Mouse (Mus musculus) gastrocnemius, adult 18-20 months (tissue): ENCODE measurements at regions not wholly inside any gene's neighbourhood (a gene's known extent, or its start where the extent isn't known, plus 50 kb on each side); places are given as distances from the start of the nearest gene placed in this dataset.
"Not testable (repeated sequence)": the region's sequence is repeated elsewhere in the genome, so short reads cannot be mapped to it uniquely, and the experiment has no call there.

Experiments used
- DNase-seq: peaks from one replicate; pipeline ENCODE4 v3.0.0; 2021; ENCODE audit warnings: low spot score

DNA sequence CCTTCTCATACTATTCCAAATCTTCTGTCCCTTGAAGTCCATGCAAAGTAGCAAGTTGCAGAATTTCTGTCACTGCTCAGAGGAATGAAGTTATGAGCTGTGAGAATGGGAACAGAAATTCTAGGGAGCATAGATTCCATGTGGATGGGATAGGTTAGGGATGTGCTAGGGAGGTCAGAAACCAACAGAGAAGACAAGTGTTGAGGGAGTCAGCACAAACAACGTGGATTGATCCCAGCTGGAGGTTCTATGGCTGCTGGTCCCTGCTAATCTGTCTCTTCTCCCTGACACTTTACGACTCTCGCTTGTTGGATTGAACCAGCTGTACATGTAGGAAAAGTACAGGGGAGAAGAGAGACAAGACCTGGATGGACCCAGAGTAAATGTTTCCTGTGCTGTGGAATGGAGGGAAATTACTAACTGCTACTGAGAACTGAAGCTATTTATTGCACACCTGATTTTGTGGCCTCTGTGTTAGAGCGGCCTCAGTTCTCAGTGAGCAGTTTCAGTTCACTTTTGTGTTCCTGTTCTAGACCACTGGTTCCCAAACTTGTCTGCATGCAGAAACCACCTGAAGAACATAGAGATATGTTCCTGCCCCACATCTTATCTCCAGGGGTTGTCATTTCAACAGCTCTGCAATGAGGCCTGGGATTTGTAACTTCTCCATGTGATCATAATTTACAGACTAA is 151.0 kb downstream of the Ube2e3 start:
- DNase-seq, result no peak

DNA sequence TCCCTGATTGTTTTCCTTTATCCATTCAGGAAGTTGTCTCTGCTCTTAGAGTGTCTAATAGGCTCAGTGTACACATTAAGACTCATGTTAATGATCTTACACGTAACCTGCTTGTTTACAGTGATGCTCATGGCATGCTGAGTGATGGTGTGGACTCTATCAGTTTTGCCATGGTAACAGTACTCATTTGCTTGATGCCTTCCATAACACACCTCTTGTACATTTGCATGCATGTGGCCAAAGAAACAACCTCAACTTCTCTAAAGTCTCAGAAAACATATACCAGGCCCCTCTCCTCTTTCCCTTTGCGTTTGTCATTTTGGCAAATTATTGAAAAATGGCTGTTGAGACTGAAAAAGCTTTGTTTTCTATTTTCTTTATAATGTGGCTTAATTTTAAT is 155.0 kb downstream of the Ube2e3 start:
- DNase-seq, result no peak

DNA sequence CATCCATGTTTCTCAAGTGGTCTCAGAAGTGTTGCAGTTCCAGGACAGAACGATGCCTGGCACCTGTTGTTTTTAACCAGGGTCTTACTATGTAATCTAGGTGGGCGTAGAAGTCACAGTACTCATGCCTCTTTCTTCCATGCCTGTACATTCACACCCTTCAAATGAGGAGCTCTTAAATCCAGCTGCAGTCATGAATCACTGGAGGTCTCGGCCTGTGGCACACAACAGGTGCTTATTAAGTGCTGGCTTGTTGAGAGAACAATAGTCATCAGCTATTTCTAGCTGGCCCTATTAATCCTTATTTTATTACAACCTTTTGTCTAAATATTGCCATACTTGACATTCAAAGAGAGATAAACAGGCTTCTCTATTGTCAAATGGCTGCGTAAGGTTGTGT is 157.8 kb downstream of the Ube2e3 start:
- no peak for DNase-seq

DNA sequence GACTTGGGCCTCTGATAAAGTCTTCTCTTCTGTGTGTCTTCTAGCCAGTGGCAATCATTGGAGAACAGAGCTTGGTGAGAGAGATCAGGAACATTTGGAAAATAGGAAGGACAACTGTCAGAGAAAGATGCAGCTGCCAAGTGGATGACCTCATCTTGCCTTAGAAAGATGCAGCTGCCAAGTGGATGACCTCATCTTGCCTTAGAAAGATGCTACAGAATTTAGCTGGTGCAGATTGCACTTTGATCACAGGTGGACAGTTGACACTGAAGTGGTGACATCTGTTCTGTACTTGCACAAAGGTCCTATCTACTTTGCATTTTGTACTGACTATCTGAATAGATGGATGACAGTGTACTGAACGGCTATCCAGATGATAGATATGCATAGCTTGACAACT is 163.1 kb downstream of the Ube2e3 start:
- no peak for DNase-seq

DNA sequence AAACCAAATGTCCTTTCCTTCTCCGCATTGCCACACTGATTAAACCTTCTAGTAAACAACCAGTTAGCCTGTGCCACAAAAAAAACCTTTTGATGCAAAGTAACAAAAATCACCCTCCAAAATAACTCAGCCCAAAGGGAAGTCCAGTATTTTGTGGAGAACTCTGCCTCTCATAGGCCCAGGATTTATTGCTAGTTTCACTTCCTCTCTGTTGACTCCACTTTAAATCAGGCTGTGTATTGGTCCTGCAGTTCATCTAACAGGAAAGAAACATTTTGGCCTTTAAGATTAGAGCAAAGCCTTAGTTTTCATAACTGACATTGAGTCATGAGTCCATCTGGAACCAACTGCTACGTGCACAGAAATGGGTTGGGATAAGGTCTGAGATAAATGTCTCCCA is 168.4 kb downstream of the Ube2e3 start:
- no peak for DNase-seq

DNA sequence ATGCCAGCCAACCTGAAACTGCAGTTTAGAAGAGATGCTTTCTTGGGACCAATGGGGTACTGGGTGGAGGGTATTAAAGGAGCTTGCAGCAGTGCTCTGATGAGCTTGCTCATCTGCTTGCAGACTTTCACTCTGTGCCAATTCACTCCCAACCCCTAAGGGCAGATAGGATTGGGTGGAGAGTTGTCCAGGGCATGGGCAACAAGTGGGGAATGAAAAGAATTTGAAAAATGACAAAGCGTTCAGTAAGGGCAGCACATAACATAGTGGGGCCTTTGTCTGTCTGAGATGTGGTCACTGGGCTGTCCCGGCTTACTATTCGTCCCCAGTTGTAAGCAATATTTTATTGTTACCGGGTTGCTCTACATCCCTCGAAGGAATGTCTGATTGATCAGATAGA is 170.7 kb downstream of the Ube2e3 start:
- DNase-seq, result no peak

DNA sequence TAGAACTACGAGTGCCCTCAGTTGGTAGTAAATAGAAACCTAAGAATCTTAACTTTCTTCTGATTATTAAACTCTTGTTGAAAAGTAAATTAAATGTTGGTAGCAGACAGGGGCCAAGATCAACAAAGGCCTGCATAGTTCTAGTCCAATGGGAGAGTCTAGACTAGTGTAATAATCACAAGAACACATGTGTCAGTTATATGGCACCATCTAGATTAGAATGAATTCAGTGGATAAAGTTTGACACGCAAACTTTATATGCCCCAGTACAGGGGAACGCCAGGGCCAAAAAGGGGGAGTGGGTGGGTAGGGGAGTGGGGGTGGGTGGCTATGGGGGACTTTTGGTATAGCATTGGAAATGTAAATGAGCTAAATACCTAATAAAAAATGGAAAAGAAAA is 176.9 kb downstream of the Ube2e3 start:
- not testable (repeated sequence) for DNase-seq

DNA sequence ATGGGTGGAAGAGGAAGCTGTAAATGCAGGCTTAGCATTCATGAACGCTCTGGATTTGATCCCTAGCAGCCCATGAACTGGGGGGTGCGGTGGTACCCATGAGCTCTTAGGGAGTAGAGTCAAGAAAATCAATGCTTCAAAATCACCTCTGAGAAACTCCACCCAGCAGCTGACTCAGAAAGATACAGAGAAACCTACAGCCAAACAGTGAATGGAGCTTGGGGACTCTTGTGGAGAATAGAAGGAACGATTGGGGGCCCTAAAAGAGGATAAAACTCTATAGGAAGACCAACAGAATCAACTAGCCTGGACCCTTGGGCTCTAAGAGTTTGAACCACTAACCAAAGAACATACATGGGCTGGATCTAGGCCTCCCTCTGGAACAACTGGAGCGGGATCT is 177.6 kb downstream of the Ube2e3 start:
- DNase-seq, result no peak

DNA sequence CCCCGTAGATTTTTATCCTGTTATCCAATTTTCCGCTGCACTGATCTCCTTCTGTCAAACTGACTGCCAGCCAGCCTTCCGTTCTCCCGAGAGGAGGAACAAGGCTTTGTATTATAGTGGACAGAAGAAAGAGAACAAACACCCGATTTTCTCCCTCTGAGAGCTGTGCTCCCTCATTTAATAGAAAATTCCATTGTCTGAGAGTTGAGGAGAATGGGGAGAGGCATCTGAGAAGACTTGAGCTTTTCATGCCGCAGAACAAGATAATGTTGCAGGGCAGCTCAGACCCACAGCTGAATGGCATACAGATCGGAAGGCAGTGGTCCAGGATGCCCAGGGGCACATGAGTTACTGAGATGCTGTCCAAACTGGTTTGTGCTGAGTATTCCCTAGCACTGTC is 180.1 kb downstream of the Ube2e3 start:
- DNase-seq, result no peak

DNA sequence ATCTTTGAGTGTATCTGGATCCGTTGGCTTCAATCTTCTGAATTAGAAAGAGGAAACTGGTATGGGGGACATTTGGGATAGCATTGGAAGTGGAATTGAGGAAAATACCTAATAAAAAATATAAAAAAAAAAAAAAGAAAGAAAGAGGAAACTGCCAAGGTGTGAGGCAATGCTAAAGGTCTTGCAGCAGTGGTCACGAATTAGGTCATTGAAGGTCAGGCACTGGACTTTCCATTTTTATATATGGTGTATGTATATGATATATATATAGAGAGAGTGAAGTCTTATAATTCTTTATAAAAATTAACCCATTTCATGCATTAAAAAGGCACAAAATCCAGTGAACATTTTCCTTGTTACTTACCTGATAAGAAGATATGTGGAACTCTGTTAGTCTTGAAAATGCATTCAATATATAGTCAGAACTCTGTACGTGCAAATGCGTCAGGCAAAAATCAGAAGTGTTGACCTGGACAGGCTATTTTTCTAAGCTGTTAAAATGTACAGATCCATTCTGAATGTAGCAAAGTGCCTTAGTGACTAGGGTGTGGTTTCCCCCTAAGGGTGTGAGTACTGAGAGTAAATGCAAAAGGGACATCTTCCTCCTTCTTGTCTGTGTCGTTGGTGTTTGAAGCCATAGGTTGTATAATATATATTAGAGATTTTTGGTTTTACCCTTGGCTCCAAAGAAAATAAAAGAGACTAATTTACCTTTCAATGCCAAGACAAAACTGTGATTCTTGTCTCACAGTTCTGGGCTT is 181.0 kb downstream of the Ube2e3 start:
- no peak for DNase-seq

DNA sequence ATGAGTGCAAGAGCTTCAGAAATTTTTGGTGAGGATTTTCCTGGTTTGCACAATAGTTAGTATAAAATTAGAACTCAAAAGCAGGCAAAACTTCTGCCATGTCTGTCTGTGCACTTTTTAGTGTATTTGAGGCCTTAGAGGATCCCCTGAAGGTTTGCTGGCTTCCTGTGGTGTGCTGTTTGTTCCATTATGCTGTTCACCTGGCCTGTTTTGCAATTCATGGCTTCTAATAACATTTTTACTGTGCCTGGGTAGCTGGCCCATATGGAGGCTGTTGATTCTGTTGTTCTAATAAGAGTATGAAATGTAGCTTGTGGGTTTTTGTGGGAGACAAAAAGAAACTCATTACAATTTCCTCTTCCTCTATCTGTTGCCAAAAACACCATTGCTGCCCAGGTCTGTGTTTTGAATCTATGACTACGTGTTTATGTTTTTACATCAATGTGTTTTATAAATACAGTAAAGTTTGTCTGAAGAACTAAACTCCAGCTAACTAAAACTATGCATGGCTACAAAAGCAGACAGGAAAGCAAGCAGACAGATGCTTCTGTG is 182.6 kb downstream of the Ube2e3 start:
- no peak for DNase-seq

DNA sequence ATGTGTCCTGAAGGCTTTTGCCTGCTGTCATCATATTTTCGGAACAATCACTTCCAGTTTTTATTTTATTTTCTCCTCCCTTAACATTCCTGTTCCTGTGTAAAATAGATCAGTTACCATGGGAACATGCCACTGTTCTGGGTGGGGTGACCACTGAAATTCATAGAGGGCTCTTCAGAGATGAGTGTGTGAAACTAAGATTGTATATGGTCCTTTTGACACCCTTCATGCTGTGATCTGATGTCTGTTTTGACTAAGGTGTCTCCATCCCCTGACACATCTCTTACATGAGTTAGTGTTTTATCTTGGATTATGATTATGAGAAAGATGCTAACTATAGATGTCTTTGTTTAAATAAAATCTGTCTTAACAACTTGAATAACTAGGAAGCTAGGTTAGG is 184.3 kb downstream of the Ube2e3 start:
- DNase-seq, result no peak

DNA sequence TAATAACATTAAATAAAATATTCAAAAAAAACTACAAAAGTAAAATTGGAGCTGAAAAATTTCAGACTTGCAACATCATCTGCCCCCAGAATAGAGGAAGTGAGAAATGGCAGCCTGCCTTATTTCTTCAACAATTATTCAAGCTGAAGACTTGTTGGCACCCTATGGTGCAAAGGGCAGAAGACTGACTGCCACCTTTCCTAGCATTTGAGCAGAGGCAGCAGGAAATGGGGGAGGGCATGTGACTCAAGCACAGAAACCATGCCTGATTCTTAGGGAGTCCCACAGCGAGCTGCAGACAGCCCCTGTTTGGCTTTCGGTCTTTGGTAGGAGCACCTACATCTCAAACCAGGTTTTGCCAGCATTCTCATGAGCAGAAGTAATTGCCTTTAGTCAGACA is 188.2 kb downstream of the Ube2e3 start:
- peak; percentile 14 for DNase-seq

DNA sequence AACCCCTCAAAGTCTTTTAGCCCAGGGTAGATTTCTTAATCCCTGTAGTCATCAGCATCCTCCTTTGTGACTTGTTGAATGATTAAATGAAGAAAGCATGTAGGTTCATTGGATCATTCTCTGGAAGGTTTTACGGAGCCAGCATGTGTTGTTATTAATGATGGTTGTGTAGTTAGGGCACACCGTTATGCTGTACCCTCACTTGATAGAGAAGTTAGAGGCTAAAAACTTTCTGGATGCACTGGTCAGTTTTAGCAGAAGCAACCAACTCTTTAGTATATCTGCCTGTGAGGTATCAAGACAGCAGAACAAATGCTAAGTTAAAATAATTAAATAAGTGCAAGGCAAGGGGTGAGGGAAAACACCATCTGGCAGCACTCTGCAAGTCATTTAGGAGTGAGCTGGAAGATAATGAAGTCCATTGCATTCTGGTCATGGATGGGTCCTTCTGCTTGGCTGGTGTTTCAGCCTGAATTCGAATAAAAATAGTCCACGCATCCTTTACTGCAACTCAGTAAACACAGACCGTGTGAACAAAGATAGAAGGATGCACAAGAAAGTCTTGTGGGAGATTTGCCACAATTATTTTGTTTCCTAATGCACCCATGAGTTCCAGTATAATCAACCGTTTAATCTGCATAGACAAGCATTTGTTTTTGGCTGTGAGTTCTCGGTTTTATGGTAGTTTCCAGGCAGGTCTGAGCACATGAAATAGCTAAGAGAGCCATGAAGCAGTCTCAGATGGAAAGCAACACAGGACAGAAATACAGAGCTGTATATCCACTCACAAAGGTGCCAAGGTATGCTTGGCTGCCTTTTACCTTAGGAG is 191.4 kb downstream of the Ube2e3 start:
- no peak for DNase-seq

DNA sequence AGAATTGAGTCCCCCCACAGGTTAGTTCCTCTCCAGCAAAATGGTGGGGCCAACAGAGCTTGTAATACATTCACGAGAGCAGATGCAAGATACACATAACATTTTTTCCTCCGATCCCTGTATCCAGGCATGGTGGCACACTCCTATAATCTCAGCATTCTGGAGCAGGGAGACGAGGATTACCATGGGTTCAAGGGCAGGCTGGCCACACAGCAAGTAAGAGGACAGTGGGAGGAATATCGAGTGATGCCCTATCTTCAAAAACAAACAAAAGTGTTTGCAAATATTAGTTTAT is 192.0 kb downstream of the Ube2e3 start:
- no peak for DNase-seq

DNA sequence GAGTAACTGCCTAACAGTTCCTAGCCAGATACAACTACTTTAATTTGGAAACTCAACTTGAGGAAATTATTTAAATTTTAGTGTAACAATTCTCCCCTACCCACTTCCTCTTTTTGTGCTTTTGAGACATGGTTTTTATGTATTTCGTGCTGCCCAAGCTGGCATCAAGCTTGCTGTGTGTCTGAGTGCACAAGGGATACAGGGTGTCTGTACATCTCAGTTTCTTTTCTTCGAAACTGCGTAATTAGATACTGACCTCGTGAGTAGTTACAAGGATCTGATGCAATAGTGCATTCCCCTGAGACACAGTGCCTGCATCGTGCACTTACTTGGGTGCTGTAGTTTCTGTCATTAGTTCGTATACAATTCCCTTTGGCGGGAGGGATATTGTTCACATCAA is 192.4 kb downstream of the Ube2e3 start:
- DNase-seq, result no peak

DNA sequence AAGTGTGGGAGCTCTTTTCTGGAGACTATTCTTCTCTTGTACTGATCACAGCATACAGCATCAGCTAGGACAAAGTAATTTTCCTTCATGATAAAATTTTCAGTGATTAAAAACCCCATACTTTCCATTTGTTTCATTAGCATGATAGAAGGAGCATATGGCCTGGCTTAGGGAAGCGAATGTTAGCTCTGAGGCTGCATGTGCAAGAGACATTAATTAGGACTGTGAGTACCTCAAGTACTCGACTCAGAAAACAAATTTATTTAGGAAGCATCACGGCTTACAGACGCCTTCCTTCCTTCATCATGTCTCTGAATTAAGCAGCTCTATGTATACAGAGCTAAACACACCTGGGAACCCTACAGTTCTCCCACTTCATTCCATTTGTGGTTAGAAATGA is 193.6 kb upstream of the Itga4 start:
- no peak for DNase-seq

DNA sequence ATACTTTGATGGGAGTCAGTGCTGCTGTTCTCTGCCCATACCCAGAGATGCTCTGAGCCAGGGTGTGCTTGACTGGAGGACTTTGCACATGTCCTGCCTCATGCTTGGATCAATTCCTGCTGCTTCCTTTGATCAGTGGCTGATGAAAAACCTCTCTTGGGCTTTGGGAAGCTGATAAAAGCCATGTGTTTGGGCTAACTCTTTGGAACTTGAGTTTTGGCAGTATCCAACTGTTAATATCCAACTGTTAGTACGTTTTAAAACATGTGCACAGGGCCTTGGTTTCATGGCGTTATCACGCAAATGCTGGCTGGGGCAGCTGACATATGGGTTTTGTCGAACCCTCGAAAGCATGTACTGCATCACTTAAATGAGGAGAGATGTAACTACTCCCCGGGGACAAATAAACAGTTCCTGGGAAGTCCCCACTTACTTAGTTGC is 193.0 kb upstream of the Itga4 start:
- DNase-seq, result no peak

DNA sequence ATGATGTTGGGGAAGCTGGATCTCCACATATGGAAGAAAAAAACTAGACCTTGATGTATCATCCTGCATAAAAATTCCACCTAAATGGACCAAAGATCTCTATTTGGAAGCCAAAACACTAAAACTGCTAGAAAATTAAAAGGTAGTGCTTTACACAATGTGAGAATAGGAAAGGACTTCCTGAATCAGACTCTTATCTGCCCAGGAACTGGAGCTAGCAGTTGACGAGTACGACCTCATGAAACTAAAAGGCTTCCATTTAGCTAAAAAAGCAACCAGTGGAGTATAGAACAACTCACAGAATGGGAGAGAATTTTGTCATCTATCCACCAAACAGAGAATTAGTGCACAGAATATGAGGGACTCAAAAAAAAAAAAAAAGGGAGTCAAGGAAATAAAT is 191.6 kb upstream of the Itga4 start:
- no peak for DNase-seq

DNA sequence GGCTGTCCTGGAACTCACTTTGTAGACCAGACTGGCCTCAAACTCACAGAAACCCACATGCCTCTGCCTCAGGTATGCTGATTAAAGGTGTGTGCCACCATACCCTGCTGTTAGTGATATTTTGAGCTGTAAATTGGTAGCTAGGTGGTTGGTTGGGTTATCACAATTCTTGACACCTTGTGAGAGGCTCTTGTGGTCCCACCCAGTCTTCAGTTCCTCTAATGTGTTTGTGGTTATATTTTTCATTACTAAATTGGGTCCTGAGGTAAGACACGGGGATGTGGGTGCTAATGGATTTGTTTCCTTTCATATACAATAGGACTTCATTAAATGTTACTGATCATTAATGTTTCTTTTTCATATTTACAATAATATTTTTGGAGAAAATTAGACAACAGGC is 189.9 kb upstream of the Itga4 start:
- DNase-seq, result no peak

DNA sequence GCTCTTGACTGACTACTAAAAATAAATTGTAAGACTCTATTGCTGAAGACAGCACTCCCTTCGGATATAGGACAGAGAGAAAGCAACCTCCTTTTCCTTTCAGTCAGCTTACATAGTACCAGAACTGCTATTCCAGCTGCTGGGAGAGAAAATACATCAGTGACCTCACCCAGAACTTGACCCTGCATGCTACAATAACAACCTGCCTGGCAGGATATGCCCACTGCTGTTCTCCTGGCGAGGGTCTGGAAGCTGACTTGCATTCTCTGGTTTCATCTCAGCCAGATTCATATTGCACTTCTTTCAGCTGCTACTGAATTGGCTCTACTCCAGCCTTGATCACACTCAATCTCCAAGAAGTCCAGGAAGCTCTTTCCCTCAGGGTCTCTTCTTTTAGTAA is 179.1 kb upstream of the Itga4 start:
- DNase-seq, result no peak

DNA sequence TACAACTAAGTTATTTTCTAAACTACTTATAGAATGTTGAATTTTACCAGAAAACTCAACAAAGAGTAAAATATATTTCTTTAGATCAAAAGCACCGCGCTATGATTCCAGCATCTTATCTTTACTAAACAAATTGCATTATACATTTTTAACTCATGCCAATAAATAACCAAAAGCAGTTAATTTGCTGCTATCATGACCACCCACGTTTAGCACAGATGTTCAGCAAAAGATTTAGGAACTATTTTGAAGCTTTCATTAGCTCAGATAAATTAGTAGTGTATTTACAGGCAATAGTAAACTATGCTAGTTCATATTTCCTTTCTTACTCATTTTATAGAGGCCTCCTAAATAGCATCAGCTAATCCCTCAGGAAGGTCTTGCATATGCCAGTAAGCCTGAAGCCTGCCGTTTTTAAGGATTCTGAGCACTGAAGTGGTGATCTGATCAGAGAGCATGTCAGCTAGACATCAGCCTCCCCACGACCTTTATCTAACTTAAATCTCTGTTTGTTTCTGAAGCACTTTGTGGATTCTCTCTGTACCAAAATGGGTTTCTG is 176.3 kb upstream of the Itga4 start:
- no peak for DNase-seq
